Mouse (Mus musculus) olfactory bulb, adult 2 months (tissue): ENCODE measurements around the gene Rad51d. TPM values are rescaled to one million over a fixed set of nuclear protein-coding genes. Genes with fewer than 3 reads are reported as not detected.
"Not testable (repeated sequence)": the region's sequence is repeated elsewhere in the genome, so short reads cannot be mapped to it uniquely, and the experiment has no call there.

Source experiments
- H3K27ac ChIP-seq: fragments of 200-500 bp; 2 replicates; pipeline ENCODE4 v1.5.1; 2012; ENCODE audit warnings: low read depth, low read length; ENCODE audit not compliant: insufficient read depth
- H3K4me1 ChIP-seq: fragments of 200-500 bp; 2 replicates; pipeline ENCODE4 v1.6.1; 2012; ENCODE audit warnings: low read length; ENCODE audit not compliant: control insufficient read depth, insufficient read depth
- H3K4me3 ChIP-seq: fragments of 200-500 bp; 2 replicates; pipeline ENCODE4 v1.5.1; 2012; ENCODE audit warnings: mild to moderate bottlenecking, low read depth, low read length, moderate library complexity; ENCODE audit not compliant: insufficient read depth
- CTCF ChIP-seq: fragments of 200-500 bp; IDR thresholded peaks from 2 replicates; pipeline ENCODE4 v1.5.1; 2012; ENCODE audit warnings: low read depth, mild to moderate bottlenecking, low read length, moderate library complexity; ENCODE audit not compliant: insufficient read depth
- POLR2A ChIP-seq: fragments of 200-500 bp; IDR thresholded peaks from 2 replicates; pipeline ENCODE4 v1.6.1; 2012; ENCODE audit warnings: mild to moderate bottlenecking, low read depth, low read length, moderate library complexity; ENCODE audit not compliant: insufficient read depth
- WGBS: fragments of 180-500 bp; shearing (Covaris S2); methylation state at CpG from one replicate; pipeline ENCODE4 v1.1.7; 2018; 5-methylcytosine and 5-hydroxymethylcytosine counted together
- polyA plus RNA-seq: library from polyadenylated mRNA; stranded (reverse); fragments of >200 nt; gene quantifications from 2 replicates; pipeline ENCODE4 v1.2.4, GENCODE M21; 2012; ENCODE audit warnings: low replicate concordance; ENCODE audit not compliant: missing spikeins, insufficient read depth, insufficient read length

Rad51d gene
- polyA plus RNA-seq: not detected in 2 replicates

- peak; percentile 31; the same call in 1 of the 2 replicates for TF ChIP-seq POLR2A
- TF ChIP-seq CTCF: peak; percentile 92
- 0 out of 2 replicates have a peak within 1 kb of the TSS, but pooled peaks have one; percentile 16 for H3K27ac ChIP-seq
Observed at GRCm38 (mm10) chr11:82890342-82890762, at the start of gene Rad51d. Gene Rad51d (minus strand): TSS chr11:82890614.

GRCm38 (mm10) chr11:82933186-82933585 is 42.8 kb upstream of the Rad51d start:
- Histone ChIP-seq H3K4me1 (no peaks in the 10 kb centered on the region), H3K4me3 (peak overlapping the region; percentile 59), H3K27ac (no peak overlapping the region)
- 1% methylated on average over 29 of the region's 29 CpGs for WGBS
- TF ChIP-seq POLR2A: no peak
- TF ChIP-seq CTCF: no peak

More at GRCm38 (mm10) chr11:82890342-82890762, at the start of gene Rad51d:
- Histone ChIP-seq H3K4me3 (peak within 1 kb of the TSS; percentile 88), H3K4me1 (peaks cover 18% of the 10 kb centered on the region)
- WGBS: under 1% methylated on average over 26 of the region's 26 CpGs

DNA sequence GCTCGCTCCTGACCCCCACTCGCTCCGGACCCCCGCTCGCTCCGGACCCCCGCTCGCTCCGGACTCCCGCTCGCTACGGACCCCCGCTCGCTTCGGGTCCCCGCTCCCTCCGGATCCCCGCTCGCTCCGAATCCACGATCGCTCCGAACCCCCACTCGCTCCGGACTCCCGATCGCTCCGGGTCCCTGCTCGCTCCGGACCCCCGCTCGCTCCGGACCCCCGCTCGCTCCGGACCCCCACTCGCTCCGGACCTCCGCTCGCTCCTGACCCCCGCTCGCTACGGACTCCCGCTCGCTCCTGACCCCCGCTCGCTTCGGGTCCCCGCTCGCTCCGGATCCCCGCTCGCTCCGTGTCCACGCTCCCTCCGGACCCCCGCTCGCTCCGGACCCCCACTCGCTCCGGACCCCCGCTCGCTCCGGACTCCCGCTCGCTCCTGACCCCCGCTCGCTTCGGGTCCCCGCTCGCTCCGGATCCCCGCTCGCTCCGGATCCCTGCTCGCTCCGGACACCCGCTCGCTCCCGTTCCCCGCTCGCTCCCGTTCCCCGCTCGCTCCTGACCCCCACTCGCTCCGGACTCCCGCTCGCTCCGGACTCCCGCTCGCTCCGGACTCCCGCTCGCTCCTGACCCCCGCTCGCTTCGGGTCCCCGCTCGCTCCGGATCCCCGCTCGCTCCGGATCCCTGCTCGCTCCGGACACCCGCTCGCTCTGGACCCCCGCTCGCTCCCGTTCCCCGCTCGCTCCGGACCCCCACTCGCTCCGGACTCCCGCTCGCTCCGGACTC is 41.4 kb upstream of the Rad51d start:
- not testable (repeated sequence) for H3K4me1 ChIP-seq, H3K27ac ChIP-seq
- 2% methylated on average over 113 of the region's 119 CpGs for WGBS
- peak overlapping the region; percentile 59 for H3K4me3 ChIP-seq

GRCm38 (mm10) chr11:82931161-82931560 is 40.7 kb upstream of the Rad51d start:
- not testable (repeated sequence) for H3K27ac ChIP-seq, H3K4me1 ChIP-seq
- H3K4me3 ChIP-seq: peak overlapping the region; percentile 59
- 3% methylated on average over 62 of the region's 63 CpGs for WGBS

DNA sequence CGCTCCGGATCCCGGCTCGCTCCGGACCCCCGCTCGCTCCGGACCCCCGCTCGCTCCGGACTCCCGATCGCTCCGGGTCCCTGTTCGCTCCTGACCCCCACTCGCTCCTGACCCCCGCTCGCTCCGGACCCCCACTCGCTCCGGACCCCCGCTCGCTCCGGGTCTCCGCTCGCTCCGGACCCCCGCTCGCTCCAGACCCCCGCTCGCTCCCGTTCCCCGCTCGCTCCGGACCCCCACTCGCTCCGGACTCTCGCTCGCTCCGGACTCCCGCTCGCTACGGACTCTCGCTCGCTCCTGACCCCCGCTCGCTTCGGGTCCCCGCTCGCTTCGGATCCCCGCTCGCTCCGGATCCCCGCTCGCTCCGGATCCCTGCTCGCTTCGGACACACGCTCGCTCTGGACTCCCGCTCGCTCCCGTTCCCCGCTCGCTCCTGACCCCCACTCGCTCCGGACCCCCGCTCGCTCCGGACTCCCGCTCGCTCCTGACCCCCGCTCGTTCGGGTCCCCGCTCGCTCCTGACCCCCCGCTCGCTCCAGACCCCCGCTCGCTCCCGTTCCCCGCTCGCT is 40.1 kb upstream of the Rad51d start:
- H3K4me1 ChIP-seq, H3K27ac ChIP-seq: not testable (repeated sequence)
- H3K4me3 ChIP-seq: peak overlapping the region; percentile 59
- 1% methylated on average over 79 of the region's 85 CpGs for WGBS

DNA sequence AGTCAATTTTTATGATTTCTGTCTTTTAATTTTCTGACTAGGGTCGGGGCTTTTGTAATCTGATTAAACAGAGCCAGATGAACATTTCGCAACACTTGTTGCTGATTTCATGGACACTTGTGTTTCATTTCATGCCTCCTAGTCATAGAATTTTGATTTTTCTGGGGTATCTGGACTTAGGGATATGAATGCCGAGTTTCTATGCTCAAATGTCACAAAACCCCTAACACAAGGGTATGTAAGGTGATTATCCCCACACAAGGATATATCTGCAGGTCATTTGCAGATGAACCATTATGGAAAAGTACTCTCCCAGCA is 39.2 kb upstream of the Rad51d start:
- Histone ChIP-seq H3K27ac (no peak overlapping the region), H3K4me3 (no peak overlapping the region), H3K4me1 (no peaks in the 10 kb centered on the region)
- WGBS: 87% methylated on average over 3 of the region's 3 CpGs
- TF ChIP-seq POLR2A (no peak), CTCF (no peak)

GRCm38 (mm10) chr11:82928897-82929632 is 38.7 kb upstream of the Rad51d start:
- Histone ChIP-seq H3K4me1 (no peaks in the 10 kb centered on the region), H3K4me3 (no peak overlapping the region), H3K27ac (no peak overlapping the region)
- TF ChIP-seq CTCF (no peak), POLR2A (no peak)
- WGBS: 71% methylated on average over 20 of the region's 20 CpGs

GRCm38 (mm10) chr11:82923910-82924309 is 33.5 kb upstream of the Rad51d start:
- H3K4me1 ChIP-seq, H3K27ac ChIP-seq, H3K4me3 ChIP-seq: not testable (repeated sequence)
- 87% methylated on average over 6 of the region's 6 CpGs for WGBS

DNA sequence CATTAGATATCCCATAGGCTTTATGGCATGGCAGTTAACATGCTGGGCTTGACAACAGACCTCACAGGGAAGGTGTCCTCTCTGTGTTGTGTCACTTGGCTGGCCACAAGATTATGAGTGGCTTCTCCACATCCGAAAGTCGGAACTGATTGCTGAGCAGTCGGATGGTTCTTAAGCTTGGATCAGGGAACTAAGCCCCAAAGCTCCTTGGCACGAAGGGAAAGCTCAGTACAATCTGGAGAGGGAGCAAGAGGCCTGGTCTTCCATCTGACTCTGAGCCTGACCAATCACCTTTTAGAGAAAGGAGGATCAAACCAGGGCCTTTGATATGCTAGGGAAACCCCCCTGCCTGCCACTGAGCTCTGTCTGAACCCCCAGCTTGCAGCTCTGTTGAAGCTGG is 31.3 kb upstream of the Rad51d start:
- no peak for TF ChIP-seq CTCF
- no peak for TF ChIP-seq POLR2A

More for the DNA sequence above, 31.3 kb upstream of the Rad51d start:
- no peak overlapping the region for H3K4me3 ChIP-seq
- H3K27ac ChIP-seq: no peak overlapping the region
- H3K4me1 ChIP-seq: no peaks in the 10 kb centered on the region
- WGBS: 79% methylated on average over 4 of the region's 4 CpGs
